Mouse (Mus musculus) E14TG2a.4 (cell line): Measurements from ENCODE around the gene Bptf.

Source experiments
- CTCF ChIP-seq: conservative IDR thresholded peaks from 2 replicates; pipeline ENCODE4 v1.5.1; 2014; ENCODE audit warnings: low read length
- NANOG ChIP-seq: IDR thresholded peaks from 2 replicates; pipeline ENCODE4 v1.6.1; 2014; ENCODE audit warnings: borderline replicate concordance, low read length, mixed read lengths
- POU5F1 ChIP-seq: IDR thresholded peaks from 2 replicates; pipeline ENCODE4 v1.6.1; 2014; ENCODE audit warnings: low read length, borderline replicate concordance

- TF ChIP-seq CTCF (no peak), NANOG (no peak), POU5F1 (no peak)
These were observed 84.9 kb downstream of the Bptf start for GRCm38 (mm10) chr11:107046766-107047620.
